Mouse (Mus musculus): Measurements from ENCODE around the gene Vav2.

Gene Vav2

DNA sequence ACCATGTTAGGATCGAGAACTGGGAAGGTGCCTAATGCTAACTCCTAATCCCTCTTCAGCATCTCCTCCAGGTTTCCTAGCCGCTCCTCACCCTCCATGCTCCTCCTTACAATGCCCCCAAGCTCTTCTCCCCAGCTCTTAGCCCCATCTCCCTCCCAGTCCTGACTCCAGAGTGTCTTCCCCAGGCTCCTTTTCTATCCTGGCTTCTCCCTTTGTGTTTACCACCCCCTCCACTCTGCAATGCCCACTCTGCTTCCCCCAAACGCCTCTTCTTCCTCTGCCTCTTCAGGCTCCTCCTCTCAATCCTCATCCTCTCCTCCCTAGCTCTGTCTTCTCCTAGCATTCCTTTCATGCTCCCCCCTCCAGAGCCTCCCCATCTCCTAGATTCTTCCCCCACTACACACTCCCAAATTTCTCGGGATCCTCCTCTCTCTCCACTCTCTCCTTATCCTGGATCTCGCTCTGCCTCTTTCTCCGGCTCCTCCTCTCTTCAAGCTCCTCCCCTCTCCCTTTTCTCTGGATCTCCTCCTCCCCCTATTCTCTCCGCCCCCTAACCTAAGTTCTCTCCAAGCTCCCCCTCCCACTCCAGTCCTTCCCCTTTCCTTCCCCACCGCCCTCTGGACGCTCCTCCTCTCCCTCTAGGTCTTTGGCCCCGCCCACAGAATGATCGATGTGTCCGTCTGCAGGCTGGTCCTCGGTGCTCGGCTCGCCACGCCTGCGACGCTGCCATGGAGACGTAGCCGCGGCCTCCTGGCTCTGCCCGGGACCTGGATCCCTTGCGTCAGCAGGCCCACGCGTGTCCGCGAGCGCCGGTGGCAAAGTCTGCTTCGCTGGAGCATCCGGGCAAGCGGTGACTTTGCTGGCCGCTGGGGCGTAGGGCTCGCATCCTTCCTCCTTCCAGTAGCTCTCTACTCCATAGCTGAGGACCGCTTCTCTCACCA lies 15.2 kb upstream of the Vav2 start, which contains the start of gene Brd3os:
Brd3os (plus strand) TSS at position 558 of the 941 bp plus-strand sequence.
- DNase-seq, result peak; percentile 83

GRCm38 (mm10) chr2:27438281-27438680 lies 11.4 kb upstream of the Vav2 start:
- DNase-seq, result peak; percentile 81

- no peak for DNase-seq
Observed at GRCm38 (mm10) chr2:27437876-27438275, 11.0 kb upstream of the Vav2 start.

DNA sequence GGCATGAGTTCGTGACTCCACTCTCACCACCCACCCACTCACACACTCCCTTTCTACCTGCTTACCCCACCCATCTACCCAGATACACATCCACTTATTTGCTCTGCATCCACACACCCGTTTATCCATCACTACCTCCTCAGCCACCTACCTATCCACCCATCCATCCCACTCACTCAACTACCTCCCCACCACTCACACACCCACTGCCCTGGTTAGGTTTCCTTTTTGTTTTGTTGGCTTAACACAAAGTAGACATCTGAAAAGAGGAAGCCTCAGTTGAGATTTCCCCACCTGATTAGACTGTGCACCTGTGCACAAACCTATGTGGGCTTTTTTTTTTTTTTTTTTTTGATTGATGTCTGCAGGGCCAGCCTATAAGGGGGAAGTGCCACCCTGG lies 5.8 kb upstream of the Vav2 start:
- peak; percentile 50 for DNase-seq

DNA sequence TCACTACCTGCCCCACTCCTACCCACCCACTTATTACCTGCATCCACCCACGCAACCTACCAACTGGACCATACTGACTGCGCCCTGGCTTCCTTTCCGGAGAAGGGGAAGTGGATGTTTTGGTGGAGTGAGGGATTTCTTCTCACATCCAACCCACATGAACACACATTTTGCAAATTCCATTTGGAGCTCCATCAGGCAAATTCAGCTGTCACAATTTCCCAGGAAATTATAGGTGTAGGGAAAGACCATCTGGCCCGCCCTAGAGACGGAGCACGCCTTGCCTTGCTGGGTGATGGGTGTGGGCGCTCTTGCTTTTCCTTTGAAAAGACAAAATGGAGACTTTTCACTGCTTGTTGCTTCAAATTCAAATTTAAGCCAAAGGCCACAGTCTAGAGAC lies 3.8 kb upstream of the Vav2 start:
- DNase-seq, result no peak

DNA sequence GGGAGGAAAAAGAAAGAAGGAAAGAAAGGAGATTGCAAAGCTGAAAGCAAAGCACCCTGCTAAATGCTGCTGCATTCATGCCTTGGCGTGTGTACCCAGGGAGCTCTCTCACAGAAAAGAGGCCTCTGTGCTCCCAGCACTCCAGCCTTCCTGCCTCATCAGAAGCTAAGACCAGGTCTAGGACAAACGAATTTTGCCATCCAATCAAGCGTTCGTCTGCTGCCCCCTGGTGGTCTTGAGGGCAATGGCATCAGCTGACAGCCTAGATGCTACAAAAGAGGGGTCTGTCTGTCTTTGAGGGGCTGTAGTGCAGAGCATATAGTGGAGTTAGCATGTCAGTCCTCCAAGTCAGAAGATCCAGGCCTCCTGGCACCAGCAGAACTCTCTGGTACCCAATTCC lies 1.2 kb upstream of the Vav2 start:
- DNase-seq, result peak; percentile 92

DNA sequence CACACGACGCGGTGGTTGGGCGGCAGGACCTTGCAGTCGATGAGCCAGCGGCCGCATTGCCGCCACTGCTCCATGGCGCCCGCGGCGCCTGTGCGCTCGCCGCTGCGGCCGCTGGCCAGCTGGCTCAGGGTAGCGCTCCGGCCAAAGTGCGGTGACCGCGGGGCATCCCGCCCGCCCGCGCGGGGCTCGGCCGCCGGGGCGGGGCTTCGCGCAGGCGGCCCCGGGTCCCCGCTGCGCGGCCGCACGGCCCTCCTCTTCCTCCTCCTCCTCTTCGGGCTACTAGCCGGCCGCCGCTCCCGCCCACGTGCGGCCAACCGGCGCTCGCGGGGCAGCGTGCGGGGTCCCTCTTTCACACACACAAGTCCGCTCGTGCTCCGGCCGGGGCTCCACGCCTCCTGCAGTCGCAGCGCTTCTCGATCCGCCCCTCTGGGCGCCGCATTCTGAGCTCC lies 403 bp downstream of the Vav2 start:
- DNase-seq, result no peak

GRCm38 (mm10) chr2:27425751-27426405 lies 955 bp downstream of the Vav2 start:
- DNase-seq, result peak; percentile 70

GRCm38 (mm10) chr2:27425161-27425611 lies 1.6 kb downstream of the Vav2 start:
- peak; percentile 43 for DNase-seq

- DNase-seq, result no peak
Observed at GRCm38 (mm10) chr2:27423596-27423995, 3.2 kb downstream of the Vav2 start.

GRCm38 (mm10) chr2:27421293-27422068 lies 5.4 kb downstream of the Vav2 start:
- DNase-seq, result no peak

- DNase-seq, result no peak
Observed at GRCm38 (mm10) chr2:27418577-27419070, 8.2 kb downstream of the Vav2 start.

GRCm38 (mm10) chr2:27417648-27418153 lies 9.1 kb downstream of the Vav2 start:
- no peak for DNase-seq

DNA sequence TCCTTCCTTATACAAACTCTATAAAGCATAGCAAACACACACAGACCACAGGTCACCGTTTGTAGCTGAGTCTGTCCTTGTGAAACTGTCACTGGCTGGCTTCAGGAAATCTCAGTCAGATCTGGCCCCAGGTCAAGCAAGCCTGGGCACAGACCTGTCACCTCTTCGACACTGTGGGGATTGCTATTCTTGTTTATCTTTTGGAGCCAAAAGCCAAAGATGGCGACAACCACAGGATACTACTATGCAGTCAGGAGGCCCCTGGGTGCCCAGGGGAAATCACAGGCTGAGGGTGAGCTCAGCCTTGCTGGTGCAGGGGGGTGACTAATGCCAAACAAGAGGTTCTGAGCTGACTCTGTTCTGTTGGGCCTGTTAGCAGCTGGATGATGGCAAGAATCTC lies 10.4 kb downstream of the Vav2 start:
- no peak for DNase-seq

GRCm38 (mm10) chr2:27415060-27415783 lies 11.6 kb downstream of the Vav2 start:
- peak; percentile 44 for DNase-seq

GRCm38 (mm10) chr2:27413936-27414657 lies 12.7 kb downstream of the Vav2 start:
- DNase-seq, result peak; percentile 54

DNA sequence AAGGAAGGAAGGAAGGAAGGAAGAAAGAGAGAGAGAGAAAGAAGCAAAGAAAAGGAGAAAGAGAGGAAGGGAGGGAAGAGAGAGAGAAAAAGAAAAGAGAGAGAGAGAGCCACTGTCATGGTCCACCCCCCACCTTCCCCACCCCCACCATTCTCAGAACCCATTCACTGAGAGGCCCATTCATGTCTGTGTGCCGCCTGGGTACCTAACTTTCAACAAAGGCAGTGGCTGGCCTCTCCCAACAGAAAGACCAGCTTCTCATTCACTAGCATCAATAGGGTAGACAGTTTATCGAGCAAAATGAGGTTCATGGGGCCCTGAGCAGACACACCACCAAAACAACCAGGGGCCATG lies 13.3 kb downstream of the Vav2 start:
- DNase-seq, result no peak

- no peak for DNase-seq
Observed at GRCm38 (mm10) chr2:27412245-27412800, 14.5 kb downstream of the Vav2 start.

DNA sequence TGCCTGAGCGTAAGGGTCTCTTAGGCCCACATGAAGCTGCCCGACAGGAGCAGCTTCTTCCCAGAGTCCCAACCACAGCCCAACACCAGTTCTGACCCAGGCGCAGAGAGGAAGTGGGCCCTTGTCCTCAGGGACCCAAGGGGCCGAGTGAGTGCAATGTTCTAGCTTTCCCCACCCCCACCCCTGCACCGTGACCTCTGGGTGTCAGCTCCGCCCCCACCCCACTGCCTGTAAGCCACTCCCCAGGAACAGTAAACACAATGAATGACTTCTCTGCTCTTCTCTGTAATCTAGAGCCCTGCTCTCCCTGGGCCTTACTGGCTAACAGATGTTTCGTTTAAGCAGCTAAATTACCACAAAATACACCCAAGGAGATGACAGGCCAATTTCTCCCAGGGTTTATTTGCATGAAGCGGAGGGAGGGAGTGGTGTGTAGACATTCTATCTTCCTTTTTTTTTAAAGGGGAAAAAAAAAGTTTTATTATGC lies 15.1 kb downstream of the Vav2 start:
- DNase-seq, result peak; percentile 60

DNA sequence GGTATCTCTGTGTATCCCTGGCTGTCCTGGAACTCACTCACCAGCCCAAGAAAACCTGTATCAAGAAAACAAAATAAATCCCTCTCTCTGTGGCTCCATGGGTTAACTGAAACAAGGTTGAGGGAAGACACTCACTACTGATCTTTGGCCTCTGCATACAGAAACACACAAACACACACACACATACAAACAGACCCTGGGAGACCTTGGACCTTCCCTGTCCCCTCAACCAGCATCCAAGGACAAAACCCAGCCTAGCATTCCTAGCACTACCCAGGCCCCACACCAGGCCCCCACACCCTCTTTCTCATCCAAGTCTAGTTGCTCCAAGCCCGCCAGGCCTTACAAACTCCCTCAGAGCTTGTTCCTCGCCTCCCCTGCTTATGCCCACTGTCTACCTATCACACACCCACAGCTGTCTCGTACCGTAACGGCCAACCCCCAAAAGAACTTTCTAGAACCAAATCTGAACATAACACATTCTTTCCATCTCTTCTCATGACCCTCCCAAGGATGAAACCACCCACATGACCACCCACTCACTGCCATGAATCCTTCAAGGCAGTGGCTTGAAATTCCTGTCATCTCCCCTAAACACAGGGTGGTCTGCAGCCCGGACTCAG lies 16.2 kb downstream of the Vav2 start:
- DNase-seq, result no peak

Data from thymus, postnatal 4 days (tissue).